Mouse (Mus musculus) testis, adult 2 months (tissue): ENCODE data around the gene Pck2. TPM values are rescaled to one million over a fixed set of nuclear protein-coding genes. Genes with fewer than 3 reads are reported as not detected.

Source experiments
- H3K27ac ChIP-seq: fragments of 200-500 bp; 2 replicates; pipeline ENCODE4 v1.5.1; 2012; ENCODE audit warnings: low read depth, low read length; ENCODE audit not compliant: control insufficient read depth, insufficient read depth
- H3K27me3 ChIP-seq: fragments of 200-500 bp; 2 replicates; pipeline ENCODE4 v1.6.1; 2012; ENCODE audit warnings: mild to moderate bottlenecking, low read length, moderate library complexity; ENCODE audit not compliant: control insufficient read depth, insufficient read depth
- H3K36me3 ChIP-seq: fragments of 200-500 bp; 2 replicates; pipeline ENCODE4 v1.6.1; 2012; ENCODE audit warnings: mild to moderate bottlenecking, low read length; ENCODE audit not compliant: control insufficient read depth, insufficient read depth
- H3K4me1 ChIP-seq: fragments of 200-500 bp; 2 replicates; pipeline ENCODE4 v1.6.1; 2012; ENCODE audit warnings: low read length; ENCODE audit not compliant: control insufficient read depth, insufficient read depth
- H3K4me3 ChIP-seq: fragments of 200-500 bp; 2 replicates; pipeline ENCODE4 v1.5.1; 2012; ENCODE audit warnings: low read depth, mild to moderate bottlenecking, low read length, moderate library complexity, mixed read lengths; ENCODE audit not compliant: control insufficient read depth
- CTCF ChIP-seq: fragments of 200-500 bp; IDR thresholded peaks from 2 replicates; pipeline ENCODE4 v1.5.1; 2012; ENCODE audit warnings: low read depth, mild to moderate bottlenecking, inconsistent platforms, low read length, moderate library complexity; ENCODE audit not compliant: control insufficient read depth, insufficient read depth, insufficient replicate concordance
- POLR2A ChIP-seq: fragments of 200-500 bp; IDR thresholded peaks from 2 replicates; pipeline ENCODE4 v1.6.1; 2012; ENCODE audit warnings: low read depth, mild to moderate bottlenecking, inconsistent platforms, low read length, moderate library complexity; ENCODE audit not compliant: control insufficient read depth
- polyA plus RNA-seq: library from polyadenylated mRNA; depleted of rRNA; stranded (reverse); fragments of >200 nt; gene quantifications from 2 replicates; pipeline ENCODE4 v1.2.3, GENCODE M21; 2012

Pck2 gene
- polyA plus RNA-seq, 1 experiment: 2.8 TPM

- Histone ChIP-seq H3K4me1 (peaks cover 4% of the 10 kb centered on the region), H3K27me3 (no peaks in the 10 kb centered on the region), H3K36me3 (no peaks in the 10 kb centered on the region), H3K27ac (no peak overlapping the region), H3K4me3 (peak overlapping the region; percentile 66)
- TF ChIP-seq POLR2A: no peak
- TF ChIP-seq CTCF: no peak
Measured at GRCm38 (mm10) chr14:55540787-55541321, 788 bp downstream of the Pck2 start.

DNA sequence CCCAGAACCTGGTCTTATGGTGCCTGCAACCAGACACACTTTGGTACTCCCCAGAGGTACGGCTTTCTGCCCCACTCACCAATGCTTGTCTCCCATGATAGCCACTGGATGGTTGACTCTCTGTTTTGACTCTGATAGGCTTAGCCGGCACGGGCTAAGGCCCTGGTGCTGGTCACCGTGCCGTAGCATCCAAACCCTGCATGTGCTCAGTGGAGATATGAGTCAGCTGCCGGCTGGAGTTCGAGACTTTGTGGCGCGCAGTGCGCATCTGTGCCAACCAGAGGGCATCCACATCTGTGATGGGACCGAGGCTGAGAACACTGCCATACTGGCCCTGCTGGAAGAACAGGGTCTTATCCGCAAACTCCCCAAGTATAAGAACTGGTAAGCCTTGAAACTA is 2.2 kb downstream of the Pck2 start:
- TF ChIP-seq CTCF: no peak
- no peak for TF ChIP-seq POLR2A
- no peaks in the 10 kb centered on the region for H3K27me3 ChIP-seq

DNA sequence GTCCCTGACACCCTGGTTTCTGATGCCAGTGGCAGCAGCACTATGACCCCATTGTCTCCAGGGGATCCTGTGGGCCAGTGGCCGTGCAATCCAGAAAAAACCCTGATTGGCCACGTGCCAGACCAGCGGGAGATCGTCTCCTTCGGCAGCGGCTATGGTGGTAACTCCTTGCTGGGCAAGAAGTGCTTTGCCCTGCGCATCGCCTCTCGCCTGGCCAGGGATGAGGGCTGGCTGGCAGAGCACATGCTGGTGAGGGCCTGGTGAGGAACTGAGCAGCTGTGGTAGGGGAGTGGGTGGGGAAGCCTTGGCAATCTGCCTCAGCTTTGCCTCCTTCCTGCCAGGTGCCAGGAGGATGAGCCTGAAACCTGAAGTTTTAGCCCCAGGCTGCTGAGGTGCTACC is 4.3 kb downstream of the Pck2 start:
- H3K36me3 ChIP-seq: no peaks in the 10 kb centered on the region; the same call in 1 of the 2 replicates
- H3K27me3 ChIP-seq: no peaks in the 10 kb centered on the region
- H3K4me1 ChIP-seq: peaks cover 4% of the 10 kb centered on the region
- H3K27ac ChIP-seq: no peak overlapping the region
- TF ChIP-seq POLR2A (no peak), CTCF (no peak)
- no peak overlapping the region for H3K4me3 ChIP-seq

More for the DNA sequence above, 2.2 kb downstream of the Pck2 start:
- Histone ChIP-seq H3K4me3 (no peak overlapping the region), H3K27ac (no peak overlapping the region), H3K4me1 (peaks cover 4% of the 10 kb centered on the region), H3K36me3 (no peaks in the 10 kb centered on the region)

- Histone ChIP-seq H3K4me3 (no peak overlapping the region), H3K36me3 (no peaks in the 10 kb centered on the region; the same call in 1 of the 2 replicates), H3K27ac (no peak overlapping the region), H3K27me3 (no peaks in the 10 kb centered on the region), H3K4me1 (no peaks in the 10 kb centered on the region)
- TF ChIP-seq POLR2A (no peak), CTCF (no peak)
Measured at GRCm38 (mm10) chr14:55550191-55550590, 10.1 kb downstream of the Pck2 start.

GRCm38 (mm10) chr14:55551347-55551746 is 11.3 kb downstream of the Pck2 start:
- no peak for TF ChIP-seq CTCF
- TF ChIP-seq POLR2A: no peak
- Histone ChIP-seq H3K4me1 (no peaks in the 10 kb centered on the region), H3K36me3 (no peaks in the 10 kb centered on the region; the same call in 1 of the 2 replicates), H3K4me3 (no peak overlapping the region), H3K27me3 (no peaks in the 10 kb centered on the region), H3K27ac (no peak overlapping the region)

- no peak overlapping the region for H3K27ac ChIP-seq
- no peaks in the 10 kb centered on the region for H3K27me3 ChIP-seq
- no peak overlapping the region for H3K4me3 ChIP-seq
- no peak for TF ChIP-seq POLR2A
- TF ChIP-seq CTCF: no peak
- no peaks in the 10 kb centered on the region; the same call in 1 of the 2 replicates for H3K36me3 ChIP-seq
- no peaks in the 10 kb centered on the region for H3K4me1 ChIP-seq
Measured at GRCm38 (mm10) chr14:55551794-55552193, 11.7 kb downstream of the Pck2 start.

- no peak for TF ChIP-seq POLR2A
- TF ChIP-seq CTCF: no peak
Measured at GRCm38 (mm10) chr14:55554635-55555034, 14.6 kb downstream of the Pck2 start.

More at GRCm38 (mm10) chr14:55554635-55555034, 14.6 kb downstream of the Pck2 start:
- no peaks in the 10 kb centered on the region for H3K27me3 ChIP-seq
- H3K36me3 ChIP-seq: no peaks in the 10 kb centered on the region
- no peak overlapping the region for H3K4me3 ChIP-seq
- no peaks in the 10 kb centered on the region for H3K4me1 ChIP-seq
- no peak overlapping the region for H3K27ac ChIP-seq
